Mouse (Mus musculus) cerebellum, adult 2 months (tissue): Measurements from ENCODE around the gene Gm39566.

Experiments
- CTCF ChIP-seq: fragments of 200-500 bp; IDR thresholded peaks from 2 replicates; pipeline ENCODE4 v1.5.1; 2011; ENCODE audit warnings: low read depth, mild to moderate bottlenecking, control low read depth, low read length, moderate library complexity, borderline replicate concordance; ENCODE audit not compliant: insufficient read depth
- POLR2A ChIP-seq: fragments of 200-500 bp; IDR thresholded peaks from 2 replicates; pipeline ENCODE4 v1.6.1; 2011; ENCODE audit warnings: low read length, control low read depth, borderline replicate concordance; ENCODE audit not compliant: insufficient read depth

GRCm38 (mm10) chr11:69849128-69849527 is 34.0 kb upstream of the Gm39566 start:
- TF ChIP-seq POLR2A (no peak), CTCF (no peak)
